Mouse (Mus musculus): ENCODE data around the gene Frmd5. TPM values are rescaled to one million over a fixed set of nuclear protein-coding genes. Genes with fewer than 3 reads are reported as not detected.

Gene Frmd5
- polyA plus RNA-seq, 1 experiment from 2014 or later: 40.8 TPM

- no peak for ATAC-seq (ENCODE audit: insufficient number of reproducible peaks, insufficient read depth, low FRiP score, low read depth)
- H3K4me2 ChIP-seq (ENCODE audit: low read length): no peak overlapping the region
- H3K4me1 ChIP-seq (ENCODE audit: control insufficient read depth in 2 of 2, insufficient read depth in 2 of 2, low read length in 2 of 2): no peaks in the 10 kb centered on the region
- no peaks in the 10 kb centered on the region for H3K9me3 ChIP-seq (ENCODE audit: control insufficient read depth, low read length)
- 83% methylated on average over 6 of the region's 6 CpGs for WGBS
- H3K9ac ChIP-seq (ENCODE audit: low read length): no peak overlapping the region
- no peak overlapping the region for H3K4me3 ChIP-seq (ENCODE audit: control insufficient read depth in 1 of 2, insufficient read depth in 1 of 2, low read depth in 1 of 2, low read length in 2 of 2)
- no peaks in the 10 kb centered on the region for H3K36me3 ChIP-seq (ENCODE audit: control insufficient read depth, insufficient read depth, low read length)
- no peaks in the 10 kb centered on the region for H3K27me3 ChIP-seq (ENCODE audit: control insufficient read depth, insufficient read depth, low read length)
- H3K27ac ChIP-seq (replicated peaks in 1 of 2; ENCODE audit: control insufficient read depth in 1 of 2, insufficient read depth in 1 of 2, low read depth in 2 of 2, low read length in 2 of 2): no peak overlapping the region
Observed at GRCm38 (mm10) chr2:121669846-121670245, 137.0 kb downstream of the Frmd5 start.

- H3K27me3 ChIP-seq (ENCODE audit: control insufficient read depth, insufficient read depth, low read length): no peaks in the 10 kb centered on the region
- H3K4me2 ChIP-seq (ENCODE audit: low read length): no peak overlapping the region
- no peak for ATAC-seq (ENCODE audit: insufficient number of reproducible peaks, insufficient read depth, low FRiP score, low read depth)
- H3K4me1 ChIP-seq (ENCODE audit: control insufficient read depth in 2 of 2, insufficient read depth in 2 of 2, low read length in 2 of 2): no peaks in the 10 kb centered on the region
- H3K9ac ChIP-seq (ENCODE audit: low read length): no peak overlapping the region
- H3K36me3 ChIP-seq (ENCODE audit: control insufficient read depth, insufficient read depth, low read length): no peaks in the 10 kb centered on the region
- WGBS: 77% methylated on average over 4 of the region's 4 CpGs
- H3K4me3 ChIP-seq (ENCODE audit: control insufficient read depth in 1 of 2, insufficient read depth in 1 of 2, low read depth in 1 of 2, low read length in 2 of 2): no peak overlapping the region
- no peaks in the 10 kb centered on the region for H3K9me3 ChIP-seq (ENCODE audit: control insufficient read depth, low read length)
- H3K27ac ChIP-seq (replicated peaks in 1 of 2; ENCODE audit: control insufficient read depth in 1 of 2, insufficient read depth in 1 of 2, low read depth in 2 of 2, low read length in 2 of 2): no peak overlapping the region
Observed at GRCm38 (mm10) chr2:121668256-121668655, 138.6 kb downstream of the Frmd5 start.

GRCm38 (mm10) chr2:121661160-121661502 is 145.8 kb downstream of the Frmd5 start:
- 67% methylated on average over 4 of the region's 4 CpGs for whole genome bisulfite sequencing
- Histone ChIP-seq H3K27me3 (ENCODE audit: control insufficient read depth, insufficient read depth, low read length) (no peaks in the 10 kb centered on the region), H3K4me2 (ENCODE audit: low read length) (no peak overlapping the region), H3K36me3 (ENCODE audit: control insufficient read depth, insufficient read depth, low read length) (no peaks in the 10 kb centered on the region), H3K9ac (ENCODE audit: low read length) (no peak overlapping the region), H3K27ac (replicated peaks in 1 of 2; ENCODE audit: control insufficient read depth in 1 of 2, insufficient read depth in 1 of 2, low read depth in 2 of 2, low read length in 2 of 2) (no peak overlapping the region), H3K9me3 (ENCODE audit: control insufficient read depth, low read length) (no peaks in the 10 kb centered on the region), H3K4me1 (ENCODE audit: control insufficient read depth in 2 of 2, insufficient read depth in 2 of 2, low read length in 2 of 2) (no peaks in the 10 kb centered on the region), H3K4me3 (ENCODE audit: control insufficient read depth in 1 of 2, insufficient read depth in 1 of 2, low read depth in 1 of 2, low read length in 2 of 2) (no peak overlapping the region)
- no peak for ATAC-seq (ENCODE audit: insufficient number of reproducible peaks, insufficient read depth, low FRiP score, low read depth)

- 83% methylated on average over 6 of the region's 6 CpGs for WGBS
- H3K9me3 ChIP-seq (ENCODE audit: control insufficient read depth, low read length): no peaks in the 10 kb centered on the region
- no peak overlapping the region for H3K4me3 ChIP-seq (ENCODE audit: control insufficient read depth in 1 of 2, insufficient read depth in 1 of 2, low read depth in 1 of 2, low read length in 2 of 2)
- H3K9ac ChIP-seq (ENCODE audit: low read length): no peak overlapping the region
- no peak for ATAC-seq (ENCODE audit: insufficient number of reproducible peaks, insufficient read depth, low FRiP score, low read depth)
- no peaks in the 10 kb centered on the region for H3K27me3 ChIP-seq (ENCODE audit: control insufficient read depth, insufficient read depth, low read length)
- no peaks in the 10 kb centered on the region for H3K4me1 ChIP-seq (ENCODE audit: control insufficient read depth in 2 of 2, insufficient read depth in 2 of 2, low read length in 2 of 2)
- H3K27ac ChIP-seq (replicated peaks in 1 of 2; ENCODE audit: control insufficient read depth in 1 of 2, insufficient read depth in 1 of 2, low read depth in 2 of 2, low read length in 2 of 2): no peak overlapping the region
- no peaks in the 10 kb centered on the region for H3K36me3 ChIP-seq (ENCODE audit: control insufficient read depth, insufficient read depth, low read length)
- H3K4me2 ChIP-seq (ENCODE audit: low read length): no peak overlapping the region
Observed at GRCm38 (mm10) chr2:121660461-121661159, 146.3 kb downstream of the Frmd5 start.

GRCm38 (mm10) chr2:121659350-121659749 is 147.5 kb downstream of the Frmd5 start:
- Histone ChIP-seq H3K36me3 (ENCODE audit: control insufficient read depth, insufficient read depth, low read length) (no peaks in the 10 kb centered on the region), H3K4me3 (ENCODE audit: control insufficient read depth in 1 of 2, insufficient read depth in 1 of 2, low read depth in 1 of 2, low read length in 2 of 2) (no peak overlapping the region), H3K4me2 (ENCODE audit: low read length) (no peak overlapping the region), H3K9me3 (ENCODE audit: control insufficient read depth, low read length) (no peaks in the 10 kb centered on the region), H3K4me1 (ENCODE audit: control insufficient read depth in 2 of 2, insufficient read depth in 2 of 2, low read length in 2 of 2) (no peaks in the 10 kb centered on the region), H3K27ac (replicated peaks in 1 of 2; ENCODE audit: control insufficient read depth in 1 of 2, insufficient read depth in 1 of 2, low read depth in 2 of 2, low read length in 2 of 2) (no peak overlapping the region), H3K27me3 (ENCODE audit: control insufficient read depth, insufficient read depth, low read length) (no peaks in the 10 kb centered on the region), H3K9ac (ENCODE audit: low read length) (no peak overlapping the region)
- whole genome bisulfite sequencing: 59% methylated on average over 4 of the region's 4 CpGs
- no peak for ATAC-seq (ENCODE audit: insufficient number of reproducible peaks, insufficient read depth, low FRiP score, low read depth)

GRCm38 (mm10) chr2:121658123-121658767 is 148.6 kb downstream of the Frmd5 start:
- Histone ChIP-seq H3K4me3 (ENCODE audit: control insufficient read depth in 1 of 2, insufficient read depth in 1 of 2, low read depth in 1 of 2, low read length in 2 of 2) (no peak overlapping the region), H3K27me3 (ENCODE audit: control insufficient read depth, insufficient read depth, low read length) (no peaks in the 10 kb centered on the region), H3K9ac (ENCODE audit: low read length) (no peak overlapping the region), H3K4me1 (ENCODE audit: control insufficient read depth in 2 of 2, insufficient read depth in 2 of 2, low read length in 2 of 2) (no peaks in the 10 kb centered on the region), H3K9me3 (ENCODE audit: control insufficient read depth, low read length) (no peaks in the 10 kb centered on the region), H3K27ac (replicated peaks in 1 of 2; ENCODE audit: control insufficient read depth in 1 of 2, insufficient read depth in 1 of 2, low read depth in 2 of 2, low read length in 2 of 2) (no peak overlapping the region), H3K4me2 (ENCODE audit: low read length) (no peak overlapping the region), H3K36me3 (ENCODE audit: control insufficient read depth, insufficient read depth, low read length) (no peaks in the 10 kb centered on the region)
- ATAC-seq (ENCODE audit: insufficient number of reproducible peaks, insufficient read depth, low FRiP score, low read depth): no peak
- WGBS: 76% methylated on average over 5 of the region's 5 CpGs

- Histone ChIP-seq H3K36me3 (ENCODE audit: control insufficient read depth, insufficient read depth, low read length) (no peaks in the 10 kb centered on the region), H3K9me3 (ENCODE audit: control insufficient read depth, low read length) (no peaks in the 10 kb centered on the region), H3K4me3 (ENCODE audit: control insufficient read depth in 1 of 2, insufficient read depth in 1 of 2, low read depth in 1 of 2, low read length in 2 of 2) (no peak overlapping the region), H3K4me2 (ENCODE audit: low read length) (no peak overlapping the region), H3K27ac (replicated peaks in 1 of 2; ENCODE audit: control insufficient read depth in 1 of 2, insufficient read depth in 1 of 2, low read depth in 2 of 2, low read length in 2 of 2) (no peak overlapping the region), H3K4me1 (ENCODE audit: control insufficient read depth in 2 of 2, insufficient read depth in 2 of 2, low read length in 2 of 2) (no peaks in the 10 kb centered on the region), H3K9ac (ENCODE audit: low read length) (no peak overlapping the region), H3K27me3 (ENCODE audit: control insufficient read depth, insufficient read depth, low read length) (no peaks in the 10 kb centered on the region)
- ATAC-seq (ENCODE audit: insufficient number of reproducible peaks, insufficient read depth, low FRiP score, low read depth): no peak
- WGBS: 87% methylated on average over 6 of the region's 6 CpGs
Observed at GRCm38 (mm10) chr2:121655966-121656365, 150.9 kb downstream of the Frmd5 start.

GRCm38 (mm10) chr2:121655106-121655505 is 151.8 kb downstream of the Frmd5 start:
- ATAC-seq (ENCODE audit: insufficient number of reproducible peaks, insufficient read depth, low FRiP score, low read depth): no peak
- Histone ChIP-seq H3K36me3 (ENCODE audit: control insufficient read depth, insufficient read depth, low read length) (no peaks in the 10 kb centered on the region), H3K9ac (ENCODE audit: low read length) (no peak overlapping the region), H3K9me3 (ENCODE audit: control insufficient read depth, low read length) (no peaks in the 10 kb centered on the region), H3K27ac (replicated peaks in 1 of 2; ENCODE audit: control insufficient read depth in 1 of 2, insufficient read depth in 1 of 2, low read depth in 2 of 2, low read length in 2 of 2) (no peak overlapping the region), H3K27me3 (ENCODE audit: control insufficient read depth, insufficient read depth, low read length) (no peaks in the 10 kb centered on the region), H3K4me1 (ENCODE audit: control insufficient read depth in 2 of 2, insufficient read depth in 2 of 2, low read length in 2 of 2) (no peaks in the 10 kb centered on the region), H3K4me3 (ENCODE audit: control insufficient read depth in 1 of 2, insufficient read depth in 1 of 2, low read depth in 1 of 2, low read length in 2 of 2) (no peak overlapping the region), H3K4me2 (ENCODE audit: low read length) (no peak overlapping the region)
- 71% methylated on average over 8 of the region's 8 CpGs for WGBS

All from heart, embryonic 14.5 days (tissue).